Mouse (Mus musculus): ENCODE measurements around the gene Lrrc18. TPM values are rescaled to one million over a fixed set of nuclear protein-coding genes. Genes with fewer than 3 reads are reported as not detected.

The Lrrc18 gene
- polyA plus RNA-seq, 1 experiment from 2014 or later, result 0.51 TPM

DNA sequence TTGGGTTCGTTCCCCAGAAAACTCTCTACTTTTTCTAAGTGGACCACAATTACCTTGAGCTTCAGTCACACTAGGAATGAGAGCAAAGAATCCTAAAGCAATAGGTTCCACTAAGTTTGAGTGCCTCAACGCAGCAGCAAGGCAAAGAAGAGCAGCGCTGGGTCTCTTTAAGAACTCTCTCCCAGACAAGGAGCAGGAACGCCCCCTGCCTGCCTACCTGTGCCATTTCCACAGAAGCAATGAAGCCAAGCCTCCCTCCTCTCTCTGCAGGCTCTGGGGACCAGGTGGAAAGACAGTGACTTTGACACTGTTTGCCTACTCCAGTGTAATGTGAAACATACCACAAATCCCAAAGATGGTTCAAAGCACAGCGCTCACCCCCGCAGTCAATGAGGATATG is 42.2 kb downstream of the Lrrc18 start:
- no peaks in the 10 kb centered on the region for H3K9me3 ChIP-seq (replicated peaks; ENCODE audit: control insufficient read depth, low read length, poor library complexity, severe bottlenecking)
- H3K36me3 ChIP-seq (ENCODE audit: control insufficient read depth, insufficient read depth, low read length), result no peaks in the 10 kb centered on the region
- H3K9ac ChIP-seq (ENCODE audit: low read depth, low read length), result no peak overlapping the region
- no peaks in the 10 kb centered on the region for H3K27me3 ChIP-seq (ENCODE audit: control insufficient read depth, insufficient read depth, low read depth, low read length)
- H3K4me2 ChIP-seq (ENCODE audit: low read length), result no peak overlapping the region
- 37% methylated on average over 6 of the region's 6 CpGs for WGBS
- no peak overlapping the region for H3K27ac ChIP-seq (ENCODE audit: low read length)
- ATAC-seq, result no peak
- no peak overlapping the region for H3K4me3 ChIP-seq (ENCODE audit: low read depth, low read length)
- H3K4me1 ChIP-seq (ENCODE audit: control insufficient read depth, insufficient read depth, low read length), result peaks cover 2% of the 10 kb centered on the region; the same call in 1 of the 2 replicates

DNA sequence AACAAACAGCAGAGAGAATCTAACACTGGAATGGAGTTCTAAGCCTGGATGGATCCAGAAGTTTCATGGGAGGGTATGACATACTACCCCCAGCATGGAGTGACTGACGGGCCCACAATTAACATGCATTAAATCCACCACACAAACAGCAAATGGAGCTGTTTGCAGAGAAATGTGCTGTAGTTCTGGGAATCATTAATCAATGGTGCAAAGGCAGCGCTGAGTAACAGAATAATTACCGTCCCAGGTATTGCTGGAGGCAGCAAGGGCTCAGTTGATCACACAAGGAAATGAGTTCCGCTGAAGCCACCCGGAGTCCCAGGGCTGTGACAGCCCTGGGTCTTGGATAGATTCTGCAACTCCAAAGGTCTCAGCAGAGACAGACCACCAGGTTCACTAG is 44.2 kb downstream of the Lrrc18 start:
- Histone ChIP-seq H3K4me1 (ENCODE audit: control insufficient read depth, insufficient read depth, low read length) (peaks cover 2% of the 10 kb centered on the region; the same call in 1 of the 2 replicates), H3K9ac (ENCODE audit: low read depth, low read length) (no peak overlapping the region), H3K27ac (ENCODE audit: low read length) (no peak overlapping the region), H3K36me3 (ENCODE audit: control insufficient read depth, insufficient read depth, low read length) (no peaks in the 10 kb centered on the region), H3K27me3 (ENCODE audit: control insufficient read depth, insufficient read depth, low read depth, low read length) (no peaks in the 10 kb centered on the region), H3K4me3 (ENCODE audit: low read depth, low read length) (no peak overlapping the region), H3K4me2 (ENCODE audit: low read length) (no peak overlapping the region), H3K9me3 (replicated peaks; ENCODE audit: control insufficient read depth, low read length, poor library complexity, severe bottlenecking) (no peaks in the 10 kb centered on the region)
- 63% methylated on average over 5 of the region's 5 CpGs for WGBS
- ATAC-seq, result no peak

DNA sequence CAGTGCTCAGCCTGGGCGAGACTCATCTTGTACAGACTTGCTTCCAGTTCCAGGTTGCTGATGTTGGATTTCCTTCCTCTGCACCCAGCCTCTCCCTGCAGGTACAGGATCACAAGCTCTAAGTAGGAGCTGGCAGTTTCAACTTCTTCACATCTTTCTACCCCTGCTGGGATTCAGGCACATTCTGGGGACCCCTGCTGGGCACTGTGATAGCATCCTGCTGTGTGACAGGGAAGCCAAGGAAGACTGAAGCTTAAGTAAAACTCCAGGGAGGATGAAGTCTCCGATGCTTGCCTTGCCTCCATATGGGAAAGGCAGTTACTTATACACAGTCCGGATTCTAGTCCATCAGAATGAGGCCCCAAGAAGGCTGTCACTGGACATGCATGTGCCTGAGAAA is 45.6 kb downstream of the Lrrc18 start:
- Histone ChIP-seq H3K4me3 (ENCODE audit: low read depth, low read length) (no peak overlapping the region), H3K36me3 (ENCODE audit: control insufficient read depth, insufficient read depth, low read length) (no peaks in the 10 kb centered on the region)
- 43% methylated on average over 3 of the region's 3 CpGs for WGBS

DNA sequence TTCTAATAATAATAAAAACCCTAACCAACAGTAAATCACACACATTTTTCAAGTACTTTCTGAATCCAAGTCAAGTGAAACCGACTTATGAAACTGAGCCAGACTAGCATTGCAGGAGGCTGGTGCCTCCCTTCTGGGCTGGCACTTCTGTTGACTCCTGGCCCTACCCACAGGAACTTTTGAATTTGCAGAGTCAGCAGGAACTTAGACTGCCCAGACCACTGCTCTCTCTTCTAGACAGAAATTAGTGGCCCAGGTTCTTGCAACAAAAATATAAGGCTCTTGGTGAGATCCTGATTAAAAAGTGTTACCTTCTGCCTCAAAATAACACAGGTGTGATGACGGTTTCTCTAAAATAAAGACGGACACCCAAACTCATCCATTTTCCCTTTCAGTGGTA is 54.0 kb downstream of the Lrrc18 start:
- no peak for ATAC-seq
- no peak overlapping the region for H3K4me2 ChIP-seq (ENCODE audit: low read length)
- 95% methylated on average over 3 of the region's 3 CpGs for WGBS
- H3K9me3 ChIP-seq (replicated peaks; ENCODE audit: control insufficient read depth, low read length, poor library complexity, severe bottlenecking), result no peaks in the 10 kb centered on the region
- no peak overlapping the region for H3K4me3 ChIP-seq (ENCODE audit: low read depth, low read length)
- no peak overlapping the region for H3K27ac ChIP-seq (ENCODE audit: low read length)
- no peaks in the 10 kb centered on the region for H3K4me1 ChIP-seq (ENCODE audit: control insufficient read depth, insufficient read depth, low read length)
- no peaks in the 10 kb centered on the region for H3K27me3 ChIP-seq (ENCODE audit: control insufficient read depth, insufficient read depth, low read depth, low read length)
- no peaks in the 10 kb centered on the region for H3K36me3 ChIP-seq (ENCODE audit: control insufficient read depth, insufficient read depth, low read length)
- H3K9ac ChIP-seq (ENCODE audit: low read depth, low read length), result no peak overlapping the region

More for the DNA sequence above, 45.6 kb downstream of the Lrrc18 start:
- Histone ChIP-seq H3K9me3 (replicated peaks; ENCODE audit: control insufficient read depth, low read length, poor library complexity, severe bottlenecking) (no peaks in the 10 kb centered on the region), H3K4me1 (ENCODE audit: control insufficient read depth, insufficient read depth, low read length) (peaks cover 2% of the 10 kb centered on the region; the same call in 1 of the 2 replicates), H3K9ac (ENCODE audit: low read depth, low read length) (no peak overlapping the region), H3K27ac (ENCODE audit: low read length) (no peak overlapping the region), H3K27me3 (ENCODE audit: control insufficient read depth, insufficient read depth, low read depth, low read length) (no peaks in the 10 kb centered on the region), H3K4me2 (ENCODE audit: low read length) (no peak overlapping the region)
- no peak for ATAC-seq

DNA sequence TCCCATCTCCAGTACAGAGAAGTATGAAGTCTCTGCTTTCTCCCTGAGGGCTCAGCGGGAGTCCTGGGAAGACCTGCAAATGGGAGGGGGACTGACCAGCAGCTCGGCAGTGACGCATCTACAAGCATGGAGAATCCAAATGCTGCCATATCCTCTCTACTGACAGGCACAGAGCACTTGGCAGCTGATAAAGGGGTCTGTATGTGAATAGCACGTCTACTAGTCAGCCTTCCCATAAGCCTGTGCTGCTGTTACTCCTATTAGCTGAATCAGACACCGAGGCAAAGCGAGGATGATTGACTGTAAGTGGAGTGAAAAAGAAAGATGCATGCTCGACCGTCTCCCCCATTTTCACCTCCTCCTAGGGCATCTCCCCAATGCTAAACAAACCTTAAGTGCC is 62.3 kb downstream of the Lrrc18 start:
- no peaks in the 10 kb centered on the region for H3K27me3 ChIP-seq (ENCODE audit: control insufficient read depth, insufficient read depth, low read depth, low read length)
- no peak overlapping the region for H3K4me3 ChIP-seq (ENCODE audit: low read depth, low read length)
- no peaks in the 10 kb centered on the region for H3K36me3 ChIP-seq (ENCODE audit: control insufficient read depth, insufficient read depth, low read length)
- no peak overlapping the region for H3K9ac ChIP-seq (ENCODE audit: low read depth, low read length)
- peaks cover 4% of the 10 kb centered on the region; the same call in 1 of the 2 replicates for H3K4me1 ChIP-seq (ENCODE audit: control insufficient read depth, insufficient read depth, low read length)
- no peak for ATAC-seq
- no peak overlapping the region for H3K4me2 ChIP-seq (ENCODE audit: low read length)
- WGBS, result 32% methylated on average over 8 of the region's 8 CpGs
- no peak overlapping the region for H3K27ac ChIP-seq (ENCODE audit: low read length)
- no peaks in the 10 kb centered on the region for H3K9me3 ChIP-seq (replicated peaks; ENCODE audit: control insufficient read depth, low read length, poor library complexity, severe bottlenecking)

DNA sequence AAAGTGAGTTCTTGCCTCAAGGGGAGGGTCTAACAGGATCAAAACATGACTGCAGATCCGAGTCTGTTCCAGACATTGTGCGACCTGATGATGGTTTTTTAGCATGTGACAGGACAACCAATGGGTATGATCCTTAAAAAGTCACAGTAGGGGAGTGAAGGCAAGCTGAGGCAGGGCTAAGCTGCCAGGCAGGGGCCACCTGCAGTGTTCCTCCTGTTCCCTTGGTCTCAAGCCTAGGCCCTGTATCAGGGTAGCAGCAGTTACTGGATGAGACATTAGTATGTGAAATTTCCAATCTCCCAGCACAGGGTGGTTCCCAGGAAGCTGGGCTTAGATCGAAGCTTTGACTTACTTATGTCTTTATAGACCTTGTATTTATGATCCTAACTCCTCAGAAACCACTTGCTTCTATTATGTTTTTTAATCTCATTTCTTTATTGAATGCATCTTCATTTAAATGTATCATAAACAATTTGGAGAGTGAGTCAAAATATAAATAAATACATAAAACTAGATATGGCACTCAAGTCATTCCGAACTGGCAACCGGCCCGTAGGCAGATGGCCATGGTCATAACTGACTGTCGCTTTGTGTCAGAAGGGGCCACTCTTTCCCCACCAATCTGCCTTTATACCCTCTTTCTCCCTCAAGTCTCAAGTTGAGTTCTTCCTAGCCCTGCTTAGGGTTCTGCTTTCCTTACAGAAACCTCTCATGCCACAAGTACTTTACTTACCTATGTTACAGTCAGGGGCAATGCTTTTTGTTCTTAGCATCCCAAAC is 67.9 kb downstream of the Lrrc18 start:
- Histone ChIP-seq H3K27ac (ENCODE audit: low read length) (no peak overlapping the region), H3K9me3 (replicated peaks; ENCODE audit: control insufficient read depth, low read length, poor library complexity, severe bottlenecking) (no peaks in the 10 kb centered on the region), H3K4me2 (ENCODE audit: low read length) (no peak overlapping the region), H3K4me1 (ENCODE audit: control insufficient read depth, insufficient read depth, low read length) (no peaks in the 10 kb centered on the region), H3K27me3 (ENCODE audit: control insufficient read depth, insufficient read depth, low read depth, low read length) (no peaks in the 10 kb centered on the region), H3K9ac (ENCODE audit: low read depth, low read length) (no peak overlapping the region), H3K4me3 (ENCODE audit: low read depth, low read length) (no peak overlapping the region), H3K36me3 (ENCODE audit: control insufficient read depth, insufficient read depth, low read length) (no peaks in the 10 kb centered on the region)
- no peak for ATAC-seq
- 91% methylated on average over 7 of the region's 7 CpGs for WGBS

DNA sequence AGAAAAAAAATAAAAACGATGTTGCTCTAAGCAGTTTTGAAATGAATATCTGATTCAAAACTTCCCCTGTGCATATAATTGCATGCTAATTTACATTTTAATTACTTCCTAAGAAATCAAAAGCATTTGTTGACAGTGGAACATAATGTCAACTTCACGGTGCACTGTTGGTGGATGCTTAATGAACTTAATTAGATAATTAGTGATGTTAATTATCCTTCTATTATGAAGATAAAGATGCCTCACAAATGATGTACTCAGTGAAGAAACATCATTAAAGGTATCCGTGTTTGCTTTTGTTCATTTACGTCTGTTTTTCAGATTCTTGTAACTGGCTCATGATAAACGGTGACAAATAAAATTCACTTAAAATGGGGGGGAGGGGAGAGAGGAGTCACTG is 71.8 kb downstream of the Lrrc18 start:
- no peak for ATAC-seq
- 60% methylated on average over 5 of the region's 5 CpGs for WGBS

More for the DNA sequence above, 71.8 kb downstream of the Lrrc18 start:
- no peak overlapping the region for H3K27ac ChIP-seq (ENCODE audit: low read length)
- H3K36me3 ChIP-seq (ENCODE audit: control insufficient read depth, insufficient read depth, low read length), result no peaks in the 10 kb centered on the region
- H3K4me3 ChIP-seq (ENCODE audit: low read depth, low read length), result no peak overlapping the region
- no peak overlapping the region for H3K4me2 ChIP-seq (ENCODE audit: low read length)
- no peaks in the 10 kb centered on the region for H3K27me3 ChIP-seq (ENCODE audit: control insufficient read depth, insufficient read depth, low read depth, low read length)
- H3K9ac ChIP-seq (ENCODE audit: low read depth, low read length), result no peak overlapping the region
- no peaks in the 10 kb centered on the region for H3K9me3 ChIP-seq (replicated peaks; ENCODE audit: control insufficient read depth, low read length, poor library complexity, severe bottlenecking)
- H3K4me1 ChIP-seq (ENCODE audit: control insufficient read depth, insufficient read depth, low read length), result no peaks in the 10 kb centered on the region

Other genes starting within 250 kb of the Lrrc18 start
- gene Tmem273, start 205.4 kb upstream of the Lrrc18 start, polyA plus RNA-seq (2015; fragmentation: Nextera tagmentation; extraction: Ambion mirVana), result 0.69 and 0.73 TPM in 2 replicates
- gene Fam170b, start 157.4 kb upstream of the Lrrc18 start, polyA plus RNA-seq (2015; fragmentation: Nextera tagmentation; extraction: Ambion mirVana), result 0.08 TPM in 1 of 2 replicates, not detected in the other
- gene Vstm4, start 134.6 kb upstream of the Lrrc18 start, polyA plus RNA-seq (2015; fragmentation: Nextera tagmentation; extraction: Ambion mirVana), result 9.3 and 12.0 TPM in 2 replicates
- 0.06 and 0.45 TPM in 2 replicates for gene Wdfy4, start 194.1 kb downstream of the Lrrc18 start, polyA plus RNA-seq (2015; fragmentation: Nextera tagmentation; extraction: Ambion mirVana)
- gene Arhgap22, start 222.6 kb downstream of the Lrrc18 start, polyA plus RNA-seq (2015; fragmentation: Nextera tagmentation; extraction: Ambion mirVana), result 1.6 and 2.6 TPM in 2 replicates